Mouse (Mus musculus) urinary bladder, postnatal 4 days (tissue): ENCODE measurements around the gene Mmp10.

ENCODE experiments used
- DNase-seq, 2 experiments: peaks; one replicate each; pipeline ENCODE4 v3.0.0; 2021 to 2022; ENCODE audit warnings: low spot score in 2 of 2

Gene Mmp10

DNA sequence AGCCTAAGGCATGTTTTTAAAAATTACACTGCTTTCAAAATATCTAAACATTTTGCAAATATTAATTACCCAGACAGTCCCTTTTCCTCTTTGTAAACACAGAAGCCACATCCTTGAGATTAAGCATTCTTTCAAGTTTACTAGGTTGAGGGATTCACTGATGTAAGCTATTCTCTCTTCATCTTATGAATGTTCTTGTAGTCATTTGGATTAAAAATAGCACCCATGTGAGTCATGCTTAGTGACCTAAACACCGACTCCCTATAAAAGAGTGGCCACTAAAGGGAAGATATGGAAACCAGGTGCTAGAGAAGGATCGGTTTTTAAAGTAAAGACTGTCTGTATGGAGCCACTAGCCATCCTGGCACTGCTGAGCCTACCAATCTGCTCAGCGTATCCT is at the start of gene Mmp10:
Gene Mmp10 (plus strand): TSS at position 302 of the 400 bp plus-strand sequence.
- DNase-seq, result no peak

DNA sequence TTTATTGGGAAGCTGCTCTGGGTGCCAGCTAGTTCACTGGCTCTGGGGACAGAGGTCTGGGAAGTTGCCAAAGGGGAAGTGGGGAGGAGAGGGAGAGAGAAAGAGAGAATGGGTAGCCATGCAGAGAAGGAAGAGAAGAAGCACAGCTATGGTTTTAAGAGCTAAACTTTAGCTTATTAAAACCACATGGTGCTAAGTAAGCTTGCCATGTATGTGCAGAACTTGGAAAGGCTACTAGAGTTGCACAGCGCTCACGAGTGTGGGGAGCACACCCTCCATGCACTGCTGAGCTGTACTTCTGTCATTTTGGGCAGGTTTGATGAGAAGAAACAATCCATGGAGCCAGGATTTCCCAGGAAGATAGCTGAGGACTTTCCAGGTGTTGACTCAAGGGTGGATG is 48.9 kb upstream of the Mmp10 start:
- no peak for DNase-seq

DNA sequence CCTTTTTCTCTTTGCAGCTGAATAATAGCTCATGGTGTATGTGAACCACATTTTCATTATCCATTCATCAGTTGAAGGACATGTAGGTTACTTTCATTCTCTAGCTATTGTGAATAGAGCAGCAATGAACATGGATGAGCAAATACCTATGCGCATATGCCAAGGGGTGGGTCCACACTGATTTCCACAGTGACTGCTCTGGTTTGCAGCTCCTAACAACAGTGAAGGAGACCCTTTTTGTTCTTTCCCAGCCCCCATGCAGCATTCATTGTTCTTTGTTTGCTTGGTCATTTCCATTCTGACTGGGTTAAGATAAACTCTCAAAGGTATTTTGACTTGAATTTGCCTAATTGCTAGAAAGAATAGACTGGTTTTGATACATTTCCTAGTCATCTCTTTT is 31.9 kb upstream of the Mmp10 start:
- no peak for DNase-seq

DNA sequence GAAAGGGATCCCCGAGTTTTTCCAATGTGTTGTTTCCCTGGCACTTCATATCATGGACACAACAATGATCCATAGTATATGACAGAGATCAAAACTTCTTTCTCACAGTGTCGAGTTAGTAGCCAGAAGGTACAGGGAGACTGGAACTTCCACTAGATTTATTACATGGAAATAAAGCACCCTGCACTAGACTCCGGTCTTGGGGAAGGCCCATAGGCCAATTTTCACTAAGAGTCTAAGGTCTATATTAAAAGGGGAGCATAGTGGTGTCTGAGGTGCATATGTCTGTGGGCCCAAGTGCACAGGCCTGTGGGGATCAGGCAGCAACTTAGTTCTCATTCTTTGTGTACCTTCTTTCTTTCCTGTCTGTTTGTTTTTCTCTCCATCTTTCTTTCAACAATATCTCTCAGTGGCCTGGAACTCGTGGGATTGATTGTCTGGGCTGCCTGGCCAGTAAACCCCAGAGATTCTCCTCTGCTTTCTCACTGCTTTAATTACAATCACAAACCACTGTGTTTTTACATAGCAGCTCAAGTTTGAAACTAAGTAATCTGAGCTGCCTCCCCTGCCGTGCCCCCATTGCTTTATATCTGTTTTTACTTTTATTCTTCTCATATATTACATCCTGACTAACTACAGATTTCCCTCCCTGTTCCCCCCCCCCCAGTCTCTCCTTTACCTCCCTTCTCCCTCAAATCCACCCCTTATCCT is 18.3 kb upstream of the Mmp10 start:
- no peak for DNase-seq

DNA sequence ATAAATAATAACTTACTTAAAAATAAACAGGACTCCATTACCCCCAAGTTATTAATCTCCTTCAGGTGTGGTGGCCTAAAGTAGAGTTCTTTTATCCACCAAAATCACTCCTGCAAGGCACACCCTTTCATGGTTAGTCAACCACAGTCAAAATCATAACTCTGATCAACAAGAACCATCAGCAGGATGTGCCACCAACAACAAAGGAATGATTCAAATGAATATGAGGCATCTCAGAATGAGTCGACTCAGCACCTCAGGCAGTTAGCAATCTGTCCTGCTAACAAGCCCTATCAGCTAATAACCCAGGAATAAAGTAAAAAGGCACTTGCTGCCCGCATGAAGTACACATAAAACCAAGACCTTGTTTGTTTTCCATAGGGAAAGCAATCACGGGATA is 1.0 kb upstream of the Mmp10 start:
- no peak for DNase-seq

DNA sequence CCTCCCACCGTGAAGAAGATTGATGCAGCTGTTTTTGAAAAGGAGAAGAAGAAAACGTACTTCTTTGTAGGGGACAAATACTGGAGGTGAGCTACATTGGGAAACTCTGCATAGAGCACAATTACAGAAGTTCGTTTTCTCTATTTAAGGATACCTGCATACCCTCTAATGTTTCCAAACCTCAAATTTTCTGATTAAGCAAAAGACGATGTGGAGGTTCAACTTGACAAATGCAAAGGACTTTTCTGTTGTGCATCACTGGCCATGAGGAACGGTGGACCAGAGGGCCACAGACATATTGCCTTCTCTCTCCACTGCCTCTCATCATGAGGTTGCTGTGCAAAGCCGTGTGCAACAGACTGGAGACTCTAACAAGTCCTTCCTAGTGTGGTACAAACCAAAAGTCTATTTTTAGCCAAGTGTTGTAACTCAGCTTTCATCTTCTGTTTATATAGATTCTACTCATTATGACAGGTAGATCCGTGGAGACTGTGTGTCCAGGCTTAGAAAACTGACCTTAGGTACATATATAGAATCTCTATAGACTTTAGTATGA is 5.2 kb downstream of the Mmp10 start:
- DNase-seq, result no peak

DNA sequence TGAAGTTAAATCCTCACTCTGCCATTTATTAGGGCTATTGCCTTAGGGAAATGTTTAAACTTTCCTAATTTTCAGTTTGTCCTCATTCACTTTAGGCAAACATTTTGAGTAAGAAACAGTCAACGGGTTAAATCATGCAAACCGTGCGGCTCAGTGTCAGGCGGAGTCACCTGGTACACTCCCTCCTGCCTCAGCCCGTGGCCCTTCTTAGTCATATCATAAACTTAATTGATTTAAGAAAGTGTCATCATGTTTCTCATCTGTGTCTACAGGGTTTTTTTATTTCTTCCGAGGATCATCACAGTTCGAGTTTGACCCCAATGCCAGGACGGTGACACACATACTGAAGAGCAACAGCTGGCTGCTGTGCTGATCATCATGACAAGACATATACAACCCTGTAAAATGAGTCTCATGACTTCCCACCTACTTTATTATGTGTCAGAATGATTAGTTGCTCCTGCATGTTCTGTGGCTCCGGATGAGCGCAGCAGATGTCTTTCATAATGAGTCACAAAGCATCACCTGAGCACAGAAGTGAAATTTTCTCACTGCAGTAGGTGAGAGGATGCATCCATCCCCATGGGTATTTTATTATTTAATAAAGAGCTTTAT is 7.6 kb downstream of the Mmp10 start:
- DNase-seq, result no peak

DNA sequence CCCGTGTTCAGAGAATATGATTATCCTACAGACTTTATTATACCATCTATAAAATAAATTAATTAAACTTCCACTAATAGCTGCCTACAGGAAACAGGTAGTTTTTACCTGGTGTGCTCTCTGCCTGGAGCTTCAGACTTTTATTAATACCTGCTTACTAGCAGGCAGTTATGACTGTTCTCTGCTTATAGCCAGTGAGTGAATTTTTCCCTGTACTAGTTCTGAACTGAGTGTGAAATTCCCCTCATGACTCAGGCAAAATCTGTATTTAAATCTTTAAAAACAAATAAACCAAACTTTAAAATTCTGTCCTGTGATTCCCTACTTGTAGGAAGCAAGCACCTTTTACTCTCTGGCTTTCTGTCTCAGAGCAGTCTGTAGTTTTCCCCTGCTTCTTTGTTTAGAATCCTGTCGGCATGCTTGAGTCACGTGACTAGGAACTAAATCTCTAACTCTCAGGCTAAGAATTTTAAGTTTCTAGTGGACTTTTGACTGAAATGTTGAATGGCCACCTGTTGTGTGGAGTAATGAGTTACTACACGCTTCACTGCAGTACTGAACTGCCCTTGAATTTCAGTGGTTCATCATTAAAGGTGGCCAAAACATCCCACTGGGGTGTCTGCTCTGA is 15.9 kb downstream of the Mmp10 start:
- no peak for DNase-seq

DNA sequence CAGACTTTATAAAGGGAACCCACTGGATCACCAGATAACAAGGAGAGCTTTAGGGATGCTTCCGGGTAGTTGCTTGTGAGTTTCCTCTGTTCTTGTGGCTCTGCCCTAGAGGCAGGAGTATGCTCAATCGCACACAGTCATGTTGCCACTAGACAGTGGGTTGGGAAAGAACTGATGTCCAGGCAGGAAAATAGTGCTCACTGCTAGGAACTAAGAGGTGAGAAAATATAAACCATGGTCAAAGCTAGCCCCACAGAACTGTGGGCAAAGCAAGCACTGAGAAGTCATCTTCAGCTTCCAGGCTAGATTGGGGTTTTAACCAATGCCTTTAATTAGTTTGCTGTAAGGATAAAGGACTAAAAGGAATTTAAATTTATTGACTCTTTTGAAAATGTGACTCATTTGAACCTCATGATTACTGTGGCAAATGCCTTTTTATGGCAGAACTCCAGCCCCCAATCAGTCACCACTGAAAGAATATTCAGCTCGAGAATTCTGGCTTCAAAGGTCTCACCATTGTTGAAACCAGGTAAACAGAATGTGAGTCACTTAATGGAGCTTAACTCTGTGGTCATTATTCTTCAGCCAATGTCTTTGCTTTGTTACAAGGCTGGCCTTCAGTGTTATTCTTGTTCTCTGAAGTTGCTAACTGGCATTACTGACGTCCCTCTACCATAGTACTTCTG is 24.2 kb downstream of the Mmp10 start:
- DNase-seq, result no peak

DNA sequence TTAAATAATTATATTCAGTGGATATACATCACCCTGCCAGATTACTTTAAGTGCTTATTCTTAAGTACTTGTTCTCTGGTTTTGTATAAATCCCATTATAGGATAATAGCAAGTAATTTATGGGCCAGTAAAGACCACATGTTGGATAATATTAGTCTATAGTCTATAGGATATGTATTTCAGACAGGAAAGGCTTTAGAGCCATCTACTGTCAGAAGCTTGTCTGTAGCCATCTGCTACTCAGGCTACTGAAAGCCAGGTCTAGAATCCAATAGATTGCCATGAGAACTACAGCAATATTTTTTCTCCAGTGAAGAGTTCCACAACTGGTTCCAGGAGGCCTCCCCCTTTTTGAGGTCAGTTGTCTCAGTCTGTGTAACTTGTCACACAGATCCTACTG is 40.6 kb downstream of the Mmp10 start:
- DNase-seq, result no peak

DNA sequence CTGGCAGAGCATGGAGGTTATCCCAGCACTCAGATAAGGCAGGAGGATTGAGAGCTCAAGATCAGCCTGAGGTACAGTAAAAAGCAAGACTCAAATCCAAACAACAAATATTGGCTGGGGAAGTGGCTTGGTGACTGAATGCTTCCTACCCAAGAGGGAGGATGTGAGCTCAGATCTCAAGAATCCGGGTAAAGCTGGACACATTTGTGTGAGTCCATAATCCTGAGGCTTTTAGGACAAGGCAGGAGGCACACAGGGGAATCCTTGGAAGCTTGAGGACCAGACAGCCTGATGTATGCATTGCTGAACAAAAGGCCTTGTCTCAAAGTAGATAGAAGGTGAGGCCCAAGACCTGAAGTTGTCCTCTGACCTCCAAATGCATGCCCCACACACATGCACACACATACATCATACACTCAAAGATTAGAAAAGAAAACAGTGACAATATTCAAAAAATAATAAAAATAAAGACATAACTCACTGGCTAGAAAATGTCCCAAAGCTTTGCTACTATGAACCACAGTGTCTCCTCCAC is 42.8 kb downstream of the Mmp10 start:
- DNase-seq, result no peak

DNA sequence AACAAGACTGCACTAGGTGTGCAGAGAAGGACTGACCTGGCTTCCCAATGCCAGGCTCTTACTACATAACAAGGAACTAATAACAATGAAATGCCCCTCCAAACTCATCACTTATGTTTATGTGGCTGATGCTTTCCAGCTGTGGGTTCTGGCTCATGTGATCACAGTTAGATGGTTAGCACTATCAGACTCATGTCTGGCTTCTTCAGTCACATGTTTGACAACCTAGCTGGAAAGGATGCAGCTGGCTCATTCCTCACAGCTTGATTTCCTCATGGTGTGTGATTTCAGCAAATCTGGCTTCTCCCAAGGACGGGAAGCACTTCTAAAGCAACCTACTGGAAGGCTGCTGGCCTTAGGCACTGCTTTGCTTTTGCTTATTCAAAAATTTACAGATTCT is 43.3 kb downstream of the Mmp10 start:
- no peak for DNase-seq

DNA sequence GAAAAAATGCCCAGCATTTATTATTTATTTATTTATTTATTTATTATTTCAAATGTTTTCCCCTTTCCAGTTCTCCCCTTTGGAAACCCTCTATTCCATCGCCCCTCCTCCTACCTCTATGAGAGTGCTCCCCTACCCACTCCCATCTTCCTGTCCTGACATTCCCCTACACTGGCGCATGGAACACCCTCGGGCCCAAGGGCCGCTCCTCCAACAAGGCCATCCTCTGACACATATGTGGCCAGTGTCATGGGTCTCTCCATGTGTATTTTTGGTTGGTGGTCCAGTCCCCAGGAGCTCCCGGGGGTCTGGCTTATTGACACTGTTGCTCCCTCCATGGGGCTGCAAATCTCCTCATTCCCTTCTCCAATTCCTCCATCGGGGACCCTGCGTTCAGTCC is 43.8 kb downstream of the Mmp10 start:
- no peak for DNase-seq

DNA sequence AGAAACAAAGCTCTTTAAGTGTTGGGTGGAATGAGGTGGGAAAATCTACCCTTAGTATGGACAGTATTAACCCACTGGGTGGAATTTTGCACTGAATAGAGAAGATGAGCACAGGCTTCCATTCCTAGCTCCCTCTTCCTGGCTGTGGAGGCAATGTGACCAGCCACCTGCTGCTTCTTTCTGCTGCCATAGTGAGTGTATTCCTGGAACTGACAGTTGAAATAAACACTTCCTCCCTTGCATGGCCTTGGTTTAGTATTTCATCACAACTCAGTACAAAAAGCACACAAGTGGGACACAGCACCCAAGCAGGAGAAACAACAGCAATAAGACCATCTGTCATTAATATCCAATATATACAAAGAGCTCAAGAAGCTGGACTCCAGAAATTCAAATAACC is 49.8 kb downstream of the Mmp10 start:
- DNase-seq, result no peak

DNA sequence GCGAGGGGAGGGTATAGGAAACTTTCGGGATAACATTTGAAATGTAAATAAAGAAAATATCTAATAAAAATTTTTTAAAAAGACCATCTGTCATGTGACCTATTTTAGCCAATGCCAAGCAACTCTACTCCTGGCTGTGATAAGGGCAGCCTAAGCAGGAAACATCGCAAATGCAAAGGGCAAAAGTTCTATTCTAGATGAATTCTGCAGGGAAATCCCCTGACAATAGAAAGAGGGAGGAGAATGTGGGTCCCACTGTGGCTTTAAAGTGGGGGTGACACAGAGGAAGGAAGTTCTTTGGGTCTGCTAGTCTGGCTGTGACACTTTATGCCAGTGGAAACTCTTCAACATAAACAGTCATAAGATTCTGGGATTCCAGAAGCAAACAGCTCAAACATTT is 51.4 kb downstream of the Mmp10 start:
- DNase-seq, result no peak

DNA sequence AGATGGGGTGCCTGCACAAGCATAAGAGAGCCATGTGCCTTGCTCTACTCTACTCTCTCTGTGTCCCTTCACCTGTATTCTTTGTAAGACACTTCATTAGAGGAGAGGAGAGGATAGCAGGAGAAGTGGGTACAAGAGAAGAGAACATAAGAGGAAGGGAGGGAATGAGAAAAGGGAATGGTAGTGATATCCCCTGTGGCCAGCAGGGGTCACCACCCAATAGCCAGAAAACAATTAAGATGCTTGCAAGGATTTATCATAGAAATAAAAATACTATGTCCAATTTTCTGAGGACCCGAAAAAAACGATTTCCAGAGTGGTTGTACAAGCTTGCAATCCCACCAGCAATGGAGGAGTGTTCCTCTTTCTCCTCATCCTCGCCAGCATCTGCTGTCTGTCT is 52.2 kb downstream of the Mmp10 start:
- DNase-seq, result no peak

DNA sequence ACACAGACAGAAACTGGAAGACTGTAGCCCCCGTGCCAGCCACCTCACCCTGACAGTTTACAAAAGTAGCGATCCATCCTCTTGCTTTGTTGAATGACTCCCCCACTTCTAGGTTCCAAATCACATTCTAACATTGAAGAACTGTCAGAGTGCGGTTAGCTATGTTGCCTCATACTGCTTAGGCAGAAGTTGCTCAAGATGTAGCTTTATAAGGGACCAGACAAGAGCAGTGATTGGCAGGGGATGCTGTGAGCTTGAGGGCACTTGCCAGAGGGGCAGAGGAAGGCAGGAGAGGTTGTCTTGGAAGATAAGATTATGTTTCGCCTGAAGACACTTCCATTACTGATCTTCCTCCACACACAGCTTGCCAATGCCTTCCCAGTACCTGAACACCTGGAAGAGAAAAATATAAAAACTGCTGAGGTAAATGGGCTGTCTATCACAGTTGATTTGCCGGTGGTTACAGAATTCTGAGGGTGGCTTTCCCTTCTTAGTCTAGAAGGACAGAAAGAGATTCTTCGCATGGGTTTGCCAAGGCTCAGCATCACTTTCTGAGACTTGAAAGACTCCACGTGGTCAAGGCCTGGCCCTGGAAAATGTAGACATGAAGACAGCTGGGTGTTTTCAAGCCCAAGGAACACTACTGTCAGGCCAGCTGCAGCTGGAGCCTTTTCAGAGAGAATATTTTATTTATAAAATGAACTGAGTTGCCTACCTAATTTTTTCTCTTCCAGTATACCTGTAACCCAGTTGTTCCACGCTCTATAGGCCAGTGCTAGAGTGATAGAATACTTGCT is 56.3 kb downstream of the Mmp10 start, which contains the start of gene Mmp8:
Gene Mmp8 (plus strand): TSS at position 236 of the 797 bp plus-strand sequence.
- no peak for DNase-seq
